Mouse (Mus musculus): ENCODE measurements at regions not wholly inside any gene's neighbourhood (a gene's known extent, or its start where the extent isn't known, plus 50 kb on each side); places are given as distances from the start of the nearest gene placed in this dataset.
A peak's percentile ranks its signal among the peaks of the same experiment; 100 is the strongest.

GRCm38 (mm10) chr1:20669769-20670168 is 51.9 kb upstream of the Pkhd1 start:
- Histone ChIP-seq H3K4me3 (no peak overlapping the region), H3K9me3 (replicated peaks) (no peaks in the 10 kb centered on the region), H3K4me2 (replicated peaks) (no peak overlapping the region), H3K4me1 (no peaks in the 10 kb centered on the region), H3K36me3 (no peaks in the 10 kb centered on the region), H3K27me3 (no peaks in the 10 kb centered on the region), H3K9ac (no peak overlapping the region), H3K27ac (no peak overlapping the region)
- 87% methylated on average over 4 of the region's 4 CpGs for WGBS
- ATAC-seq (ENCODE audit: low FRiP score): no peak

- Histone ChIP-seq H3K27ac (no peak overlapping the region), H3K4me2 (replicated peaks) (no peak overlapping the region), H3K36me3 (no peaks in the 10 kb centered on the region), H3K4me1 (no peaks in the 10 kb centered on the region), H3K27me3 (no peaks in the 10 kb centered on the region), H3K4me3 (no peak overlapping the region), H3K9me3 (replicated peaks) (no peaks in the 10 kb centered on the region), H3K9ac (no peak overlapping the region)
- WGBS: 90% methylated on average over 5 of the region's 5 CpGs
- ATAC-seq (ENCODE audit: low FRiP score): no peak
Observed at GRCm38 (mm10) chr1:20670489-20670888, 52.6 kb upstream of the Pkhd1 start.

- Histone ChIP-seq H3K9ac (no peak overlapping the region), H3K4me3 (no peak overlapping the region), H3K27me3 (no peaks in the 10 kb centered on the region), H3K27ac (no peak overlapping the region), H3K4me1 (no peaks in the 10 kb centered on the region), H3K4me2 (replicated peaks) (no peak overlapping the region), H3K9me3 (replicated peaks) (no peaks in the 10 kb centered on the region), H3K36me3 (no peaks in the 10 kb centered on the region)
- 75% methylated on average over 9 of the region's 9 CpGs for WGBS
- ATAC-seq (ENCODE audit: low FRiP score): no peak
Observed at GRCm38 (mm10) chr1:20670906-20671768, 53.3 kb upstream of the Pkhd1 start.

GRCm38 (mm10) chr1:20671769-20672150 is 53.9 kb upstream of the Pkhd1 start:
- WGBS: 91% methylated on average over 3 of the region's 3 CpGs
- ATAC-seq (ENCODE audit: low FRiP score): no peak

GRCm38 (mm10) chr1:20672246-20672645 is 54.4 kb upstream of the Pkhd1 start:
- Histone ChIP-seq H3K27me3 (no peaks in the 10 kb centered on the region), H3K36me3 (no peaks in the 10 kb centered on the region), H3K27ac (no peak overlapping the region), H3K4me2 (replicated peaks) (no peak overlapping the region), H3K9ac (no peak overlapping the region), H3K4me3 (no peak overlapping the region), H3K4me1 (no peaks in the 10 kb centered on the region), H3K9me3 (replicated peaks) (no peaks in the 10 kb centered on the region)
- no peak for ATAC-seq (ENCODE audit: low FRiP score)

More at GRCm38 (mm10) chr1:20671769-20672150, 53.9 kb upstream of the Pkhd1 start:
- H3K4me1 ChIP-seq: no peaks in the 10 kb centered on the region
- H3K4me2 ChIP-seq (replicated peaks): no peak overlapping the region
- H3K9me3 ChIP-seq (replicated peaks): no peaks in the 10 kb centered on the region
- H3K4me3 ChIP-seq: no peak overlapping the region
- H3K36me3 ChIP-seq: no peaks in the 10 kb centered on the region
- no peak overlapping the region for H3K9ac ChIP-seq
- H3K27ac ChIP-seq: no peak overlapping the region
- H3K27me3 ChIP-seq: no peaks in the 10 kb centered on the region

- no peaks in the 10 kb centered on the region for H3K36me3 ChIP-seq
- no peak overlapping the region for H3K9ac ChIP-seq
- H3K27me3 ChIP-seq: no peaks in the 10 kb centered on the region
- H3K4me1 ChIP-seq: 0 out of 2 replicates have a peak, but pooled peaks cover 1% of the 10 kb centered on the region
- no peak overlapping the region for H3K4me2 ChIP-seq (replicated peaks)
- 85% methylated on average over 5 of the region's 5 CpGs for WGBS
- H3K27ac ChIP-seq: no peak overlapping the region
- no peak overlapping the region for H3K4me3 ChIP-seq
- H3K9me3 ChIP-seq (replicated peaks): no peaks in the 10 kb centered on the region
- no peak for ATAC-seq (ENCODE audit: low FRiP score)
Observed at GRCm38 (mm10) chr1:20672951-20673350, 55.1 kb upstream of the Pkhd1 start.

GRCm38 (mm10) chr1:20673351-20673750 is 55.5 kb upstream of the Pkhd1 start:
- 71% methylated on average over 2 of the region's 2 CpGs for WGBS
- H3K4me3 ChIP-seq: no peak overlapping the region
- no peak overlapping the region for H3K9ac ChIP-seq
- no peaks in the 10 kb centered on the region for H3K9me3 ChIP-seq (replicated peaks)
- H3K27me3 ChIP-seq: no peaks in the 10 kb centered on the region
- ATAC-seq (ENCODE audit: low FRiP score): no peak
- H3K36me3 ChIP-seq: no peaks in the 10 kb centered on the region
- H3K4me2 ChIP-seq (replicated peaks): no peak overlapping the region
- no peak overlapping the region for H3K27ac ChIP-seq
- 0 out of 2 replicates have a peak, but pooled peaks cover 3% of the 10 kb centered on the region for H3K4me1 ChIP-seq

GRCm38 (mm10) chr1:20674615-20675014 is 56.1 kb upstream of the Il17a start:
- whole genome bisulfite sequencing: 15% methylated on average over 2 of the region's 2 CpGs

GRCm38 (mm10) chr1:20677987-20678386 is 52.7 kb upstream of the Il17a start:
- Histone ChIP-seq H3K27me3 (no peaks in the 10 kb centered on the region), H3K4me2 (replicated peaks) (no peak overlapping the region), H3K9me3 (replicated peaks) (no peaks in the 10 kb centered on the region), H3K4me3 (no peak overlapping the region), H3K27ac (no peak overlapping the region), H3K9ac (no peak overlapping the region), H3K4me1 (0 out of 2 replicates have a peak, but pooled peaks cover 3% of the 10 kb centered on the region), H3K36me3 (no peaks in the 10 kb centered on the region)
- ATAC-seq (ENCODE audit: low FRiP score): peak; percentile 73; the same call in 1 of the 2 replicates
- 10% methylated on average over 3 of the region's 3 CpGs for WGBS

More at GRCm38 (mm10) chr1:20674615-20675014, 56.1 kb upstream of the Il17a start:
- Histone ChIP-seq H3K9ac (no peak overlapping the region), H3K9me3 (replicated peaks) (no peaks in the 10 kb centered on the region), H3K27me3 (no peaks in the 10 kb centered on the region), H3K36me3 (no peaks in the 10 kb centered on the region), H3K27ac (no peak overlapping the region), H3K4me1 (0 out of 2 replicates have a peak, but pooled peaks cover 3% of the 10 kb centered on the region), H3K4me2 (replicated peaks) (no peak overlapping the region), H3K4me3 (no peak overlapping the region)
- ATAC-seq (ENCODE audit: low FRiP score): no peak

- no peaks in the 10 kb centered on the region for H3K36me3 ChIP-seq
- no peak overlapping the region for H3K27ac ChIP-seq
- H3K4me1 ChIP-seq: 0 out of 2 replicates have a peak, but pooled peaks cover 3% of the 10 kb centered on the region
- no peak for ATAC-seq (ENCODE audit: low FRiP score)
- no peaks in the 10 kb centered on the region for H3K9me3 ChIP-seq (replicated peaks)
- 90% methylated on average over 4 of the region's 4 CpGs for WGBS
- no peak overlapping the region for H3K9ac ChIP-seq
- H3K4me3 ChIP-seq: no peak overlapping the region
- no peaks in the 10 kb centered on the region for H3K27me3 ChIP-seq
- no peak overlapping the region for H3K4me2 ChIP-seq (replicated peaks)
Observed at GRCm38 (mm10) chr1:20678823-20679222, 51.9 kb upstream of the Il17a start.

GRCm38 (mm10) chr1:20679299-20679698 is 51.4 kb upstream of the Il17a start:
- H3K9me3 ChIP-seq (replicated peaks): no peaks in the 10 kb centered on the region
- ATAC-seq (ENCODE audit: low FRiP score): no peak
- H3K27me3 ChIP-seq: no peaks in the 10 kb centered on the region
- no peak overlapping the region for H3K4me3 ChIP-seq
- no peak overlapping the region for H3K9ac ChIP-seq
- WGBS: 93% methylated on average over 2 of the region's 2 CpGs
- H3K27ac ChIP-seq: no peak overlapping the region
- no peaks in the 10 kb centered on the region for H3K36me3 ChIP-seq
- H3K4me2 ChIP-seq (replicated peaks): no peak overlapping the region
- 0 out of 2 replicates have a peak, but pooled peaks cover 3% of the 10 kb centered on the region for H3K4me1 ChIP-seq

GRCm38 (mm10) chr1:20679744-20680341 is 50.9 kb upstream of the Il17a start:
- no peak for ATAC-seq (ENCODE audit: low FRiP score)
- Histone ChIP-seq H3K36me3 (no peaks in the 10 kb centered on the region), H3K4me3 (no peak overlapping the region), H3K27me3 (no peaks in the 10 kb centered on the region), H3K4me2 (replicated peaks) (no peak overlapping the region), H3K9me3 (replicated peaks) (no peaks in the 10 kb centered on the region), H3K27ac (no peak overlapping the region), H3K9ac (no peak overlapping the region), H3K4me1 (0 out of 2 replicates have a peak, but pooled peaks cover 3% of the 10 kb centered on the region)
- 87% methylated on average over 5 of the region's 5 CpGs for WGBS
